Mouse (Mus musculus) kidney, adult 2 months (tissue): ENCODE data around the gene 1700001C19Rik.

Experiments used
- CTCF ChIP-seq: fragments of 200-500 bp; conservative IDR thresholded peaks from 2 replicates; pipeline ENCODE4 v1.5.1; 2011; ENCODE audit warnings: low read depth, mild to moderate bottlenecking, control low read depth, low read length, moderate library complexity, mixed read lengths; ENCODE audit not compliant: insufficient read depth, insufficient read length
- POLR2A ChIP-seq: fragments of 200-500 bp; IDR thresholded peaks from one replicate; pipeline ENCODE4 v1.6.1; 2011; ENCODE audit warnings: low read depth, low read length, control low read depth

DNA sequence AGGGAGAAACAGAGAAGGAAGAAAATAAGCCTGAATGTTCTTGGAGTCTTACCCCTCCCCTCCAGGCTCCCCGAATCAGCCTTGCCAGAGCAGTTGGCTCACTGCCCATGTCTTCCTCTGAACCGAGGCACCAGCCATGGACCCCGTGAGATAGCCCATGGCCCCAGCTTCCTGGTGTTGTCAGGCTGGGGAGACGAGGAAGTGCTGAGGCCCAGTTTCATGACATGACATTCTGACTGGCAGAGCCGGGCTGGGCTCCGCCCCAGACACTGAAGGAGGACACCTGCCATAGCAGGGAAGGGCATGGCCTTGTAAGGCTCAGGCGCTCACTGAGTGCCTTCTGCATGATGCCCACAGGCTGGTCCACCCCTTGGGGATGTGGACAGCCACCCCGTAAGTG, 17.5 kb upstream of the 1700001C19Rik start:
- no peak for TF ChIP-seq CTCF
- no peak for TF ChIP-seq POLR2A
